11 mouse cellular contexts compared by ENCODE assay signal in genomic region chr4:53431585-53432234, GRCm38 (mm10). TPM values are rescaled to one million over a fixed set of nuclear protein-coding genes. Genes with fewer than 3 reads are reported as not detected.
DNase-seq lines count a peak whose midpoint lies in the region; ATAC-seq and TF ChIP-seq lines count a peak whose summit lies in the region.
"Had no signal": no experiment of that assay in that cellular context is flagged by ENCODE, and none has a peak within 500 bp of the region (broad histone marks: within the 10 kb centered on the region; RNA-seq: fewer than 3 reads in every experiment).

No protein-coding gene starts in this region.

- no peak overlapping the region for H3K9ac ChIP-seq in stomach, embryonic 15.5 days
- H3K9ac ChIP-seq in stomach, postnatal 0 days (ENCODE audit: low read length) = no peak overlapping the region
- no peak overlapping the region for H3K9ac ChIP-seq in liver, embryonic 16.5 days (ENCODE audit: low read depth, low read length)
- no peak overlapping the region for H3K9ac ChIP-seq in forebrain, postnatal 0 days
- no peak overlapping the region for H3K9ac ChIP-seq in hindbrain, postnatal 0 days (replicated peaks; ENCODE audit: low read length)
- H3K9ac ChIP-seq: heart, embryonic 15.5 days; midbrain, embryonic 12.5 days had no signal

- H3K4me3 ChIP-seq in stomach, embryonic 15.5 days (replicated peaks) = no peak overlapping the region
- no peak overlapping the region for H3K4me3 ChIP-seq in stomach, postnatal 0 days (ENCODE audit: low read depth, low read length)
- H3K4me3 ChIP-seq in liver, embryonic 16.5 days (ENCODE audit: low read depth, low read length) = no peak overlapping the region
- no peak overlapping the region for H3K4me3 ChIP-seq in forebrain, postnatal 0 days (ENCODE audit: low read depth, low read length)
- H3K4me3 ChIP-seq in hindbrain, postnatal 0 days (ENCODE audit: low read length) = no peak overlapping the region
- H3K4me3 ChIP-seq: heart, embryonic 15.5 days; left cerebral cortex, adult 2 months; midbrain, embryonic 12.5 days had no signal

- no peak overlapping the region for H3K27ac ChIP-seq in stomach, embryonic 15.5 days
- no peak overlapping the region for H3K27ac ChIP-seq in stomach, postnatal 0 days (replicated peaks)
- peak overlapping the region; percentile 69 for H3K27ac ChIP-seq in liver, embryonic 16.5 days (ENCODE audit: low read length)
- H3K27ac ChIP-seq in forebrain, postnatal 0 days (ENCODE audit: low read depth, low read length) = no peak overlapping the region
- H3K27ac ChIP-seq in hindbrain, postnatal 0 days = no peak overlapping the region
- H3K27ac ChIP-seq: heart, embryonic 15.5 days; left cerebral cortex, adult 2 months; midbrain, embryonic 12.5 days had no signal

- H3K4me1 ChIP-seq in stomach, embryonic 15.5 days = no peaks in the 10 kb centered on the region
- no peaks in the 10 kb centered on the region for H3K4me1 ChIP-seq in stomach, postnatal 0 days (replicated peaks; ENCODE audit: control insufficient read depth, insufficient read depth)
- peaks cover 14% of the 10 kb centered on the region for H3K4me1 ChIP-seq in liver, embryonic 16.5 days (ENCODE audit: control insufficient read depth, low read depth, low read length)
- no peaks in the 10 kb centered on the region for H3K4me1 ChIP-seq in forebrain, postnatal 0 days (ENCODE audit: insufficient read depth)
- no peaks in the 10 kb centered on the region for H3K4me1 ChIP-seq in hindbrain, postnatal 0 days (ENCODE audit: insufficient read depth, low read length)
- H3K4me1 ChIP-seq: midbrain, embryonic 12.5 days had no signal

- no peak for TF ChIP-seq CTCF in stomach, postnatal 0 days (IDR thresholded peaks at IDR 0.05; ENCODE audit: low read depth)
- TF ChIP-seq CTCF in forebrain, postnatal 0 days (IDR thresholded peaks at IDR 0.05; ENCODE audit: low read depth) = no peak
- TF ChIP-seq CTCF in hindbrain, postnatal 0 days (IDR thresholded peaks at IDR 0.05; ENCODE audit: low read depth) = no peak

- peak; percentile 84 for ATAC-seq in stomach, embryonic 15.5 days (ENCODE audit: insufficient read depth, low FRiP score, low read depth)
- no peak for ATAC-seq in stomach, postnatal 0 days (ENCODE audit: low FRiP score, low TSS enrichment)
- peak; percentile 89 for ATAC-seq in common myeloid progenitor, adult 5-6 weeks (replicated peaks; ENCODE audit: low read depth, poor library complexity, severe bottlenecking)
- peak; percentile 98 for ATAC-seq in liver, embryonic 16.5 days (ENCODE audit: low read depth)
- ATAC-seq in forebrain, postnatal 0 days = no peak
- ATAC-seq in hindbrain, postnatal 0 days = no peak

- H3K27me3 ChIP-seq in stomach, embryonic 15.5 days (replicated peaks) = no peaks in the 10 kb centered on the region
- H3K27me3 ChIP-seq in stomach, postnatal 0 days (ENCODE audit: control insufficient read depth, insufficient read depth, low read length) = no peaks in the 10 kb centered on the region
- no peaks in the 10 kb centered on the region for H3K27me3 ChIP-seq in liver, embryonic 16.5 days (ENCODE audit: control insufficient read depth, insufficient read depth, low read depth, low read length)
- no peaks in the 10 kb centered on the region for H3K27me3 ChIP-seq in forebrain, postnatal 0 days (ENCODE audit: insufficient read depth, low read length)
- H3K27me3 ChIP-seq in hindbrain, postnatal 0 days (ENCODE audit: insufficient read depth, low read length) = no peaks in the 10 kb centered on the region
- H3K27me3 ChIP-seq: heart, embryonic 15.5 days; midbrain, embryonic 12.5 days had no signal

- no peak for TF ChIP-seq EP300 in stomach, postnatal 0 days (optimal IDR thresholded peaks at IDR 0.05)

- no peak for DNase-seq in stomach, postnatal 0 days (ENCODE audit: low spot score)
- DNase-seq in forebrain, postnatal 0 days = no peak
- DNase-seq in thymus, postnatal 10 days (ENCODE audit: low spot score in 2 of 2) = no peak
- DNase-seq in hindbrain, postnatal 0 days (ENCODE audit: low spot score) = no peak
- DNase-seq in urinary bladder, postnatal 25 days (ENCODE audit: low spot score) = no peak

- WGBS in stomach, embryonic 15.5 days = 82% methylated on average over 10 of the region's 10 CpGs
- WGBS in stomach, postnatal 0 days = 76% methylated on average over 9 of the region's 10 CpGs
- 48% methylated on average over 8 of the region's 10 CpGs for WGBS in liver, embryonic 16.5 days (ENCODE audit: insufficient replicate concordance)
- 87% methylated on average over 9 of the region's 10 CpGs for WGBS in forebrain, postnatal 0 days
- WGBS in hindbrain, postnatal 0 days = 87% methylated on average over 9 of the region's 10 CpGs

- no peaks in the 10 kb centered on the region for H3K9me3 ChIP-seq in stomach, embryonic 15.5 days
- H3K9me3 ChIP-seq in stomach, postnatal 0 days (ENCODE audit: control insufficient read depth, low read length) = no peaks in the 10 kb centered on the region
- H3K9me3 ChIP-seq in liver, embryonic 16.5 days (replicated peaks; ENCODE audit: control insufficient read depth, low read length) = no peaks in the 10 kb centered on the region
- no peaks in the 10 kb centered on the region for H3K9me3 ChIP-seq in forebrain, postnatal 0 days (ENCODE audit: low read length)
- no peaks in the 10 kb centered on the region for H3K9me3 ChIP-seq in hindbrain, postnatal 0 days (ENCODE audit: low read length)
- H3K9me3 ChIP-seq: heart, embryonic 15.5 days; midbrain, embryonic 12.5 days had no signal

- no peak overlapping the region for H3K4me2 ChIP-seq in stomach, embryonic 15.5 days
- H3K4me2 ChIP-seq in stomach, postnatal 0 days (replicated peaks; ENCODE audit: low read depth) = no peak overlapping the region
- H3K4me2 ChIP-seq in liver, embryonic 16.5 days (ENCODE audit: low read depth, low read length) = peak overlapping the region; percentile 24
- no peak overlapping the region for H3K4me2 ChIP-seq in forebrain, postnatal 0 days (ENCODE audit: low read depth)
- no peak overlapping the region for H3K4me2 ChIP-seq in hindbrain, postnatal 0 days (ENCODE audit: low read depth, low read length)
- H3K4me2 ChIP-seq: heart, embryonic 15.5 days; midbrain, embryonic 12.5 days had no signal

- no peaks in the 10 kb centered on the region for H3K36me3 ChIP-seq in stomach, embryonic 15.5 days
- no peaks in the 10 kb centered on the region for H3K36me3 ChIP-seq in stomach, postnatal 0 days (ENCODE audit: control insufficient read depth, insufficient read depth, low read length)
- no peaks in the 10 kb centered on the region for H3K36me3 ChIP-seq in liver, embryonic 16.5 days (ENCODE audit: control insufficient read depth, insufficient read depth)
- H3K36me3 ChIP-seq in forebrain, postnatal 0 days (ENCODE audit: insufficient read depth) = no peaks in the 10 kb centered on the region
- no peaks in the 10 kb centered on the region for H3K36me3 ChIP-seq in hindbrain, postnatal 0 days (ENCODE audit: insufficient read depth, low read length)
- H3K36me3 ChIP-seq: heart, embryonic 15.5 days; midbrain, embryonic 12.5 days had no signal

RNA-seq across cellular contexts. Expression of gene Slc44a1, which starts 8.5 kb away (rescaled TPM):
- polyA plus RNA-seq in stomach, embryonic 15.5 days (2015; fragmentation: Nextera tagmentation; extraction: Ambion mirVana) = 48.1 and 49.6 TPM in 2 replicates
- polyA plus RNA-seq in stomach, postnatal 0 days (2015; fragmentation: Nextera tagmentation; extraction: Ambion mirVana) = 31.9 and 33.9 TPM in 2 replicates
- 8.1 and 8.6 TPM in 2 replicates for total RNA-seq in common myeloid progenitor, adult 5-6 weeks (2017)
- 7.3 and 9.7 TPM in 2 replicates for polyA plus RNA-seq in liver, embryonic 16.5 days (2015; fragmentation: Nextera tagmentation; extraction: Ambion mirVana)
- total RNA-seq in forebrain, postnatal 0 days (2014; rRNA removed) = 29.3 and 31.9 TPM in 2 replicates
- 11.9 and 12.4 TPM in 2 replicates for polyA plus RNA-seq in forebrain, postnatal 0 days (2015; fragmentation: Nextera tagmentation; extraction: Ambion mirVana)
- total RNA-seq in hindbrain, postnatal 0 days (2014; rRNA removed) = 28.6 and 39.4 TPM in 2 replicates
- 13.6 and 14.5 TPM in 2 replicates for polyA plus RNA-seq in hindbrain, postnatal 0 days (2015; fragmentation: Nextera tagmentation; extraction: Ambion mirVana)

Comparison
In these comparisons a context has a peak if more than half of its experiments do, and no peak if none do; other contexts are left out.
1. ATAC-seq: peak in stomach, embryonic 15.5 days (single experiment), common myeloid progenitor, adult 5-6 weeks (single experiment) and liver, embryonic 16.5 days (single experiment); none in stomach, postnatal 0 days (single experiment), forebrain, postnatal 0 days (single experiment) and hindbrain, postnatal 0 days (single experiment).